Mouse (Mus musculus): ENCODE measurements around the gene Hook2. TPM values are rescaled to one million over a fixed set of nuclear protein-coding genes. Genes with fewer than 3 reads are reported as not detected.

Gene Hook2
- total RNA-seq, 1 experiment from 2014 or later, result 10.8 TPM

GRCm38 (mm10) chr8:84973079-84973478, 17.3 kb upstream of the Hook2 start:
- DNase-seq, result no peak

- DNase-seq, result peak; percentile 81
Observed at GRCm38 (mm10) chr8:84973803-84974542, 16.4 kb upstream of the Hook2 start.

- no peak for DNase-seq
Observed at GRCm38 (mm10) chr8:84974543-84975142, 15.8 kb upstream of the Hook2 start.

- peak; percentile 56 for DNase-seq
Observed at GRCm38 (mm10) chr8:84975434-84975833, 15.0 kb upstream of the Hook2 start.

- peak; percentile 96 for DNase-seq
Observed at GRCm38 (mm10) chr8:84976031-84976762, 14.2 kb upstream of the Hook2 start.

GRCm38 (mm10) chr8:84976763-84977434, 13.5 kb upstream of the Hook2 start:
- no peak for DNase-seq

GRCm38 (mm10) chr8:84977435-84978247, 12.8 kb upstream of the Hook2 start:
- DNase-seq, result peak; percentile 71

- DNase-seq, result peak; percentile 97
Observed at GRCm38 (mm10) chr8:84978248-84978940, 12.0 kb upstream of the Hook2 start, which contains the start of gene Junb. TSS of gene Junb (minus strand) at chr8:84978718.

- DNase-seq, result peak; percentile 92
Observed at GRCm38 (mm10) chr8:84979599-84980421, 10.6 kb upstream of the Hook2 start.

GRCm38 (mm10) chr8:84980622-84981358, 9.6 kb upstream of the Hook2 start:
- DNase-seq, result peak; percentile 88

GRCm38 (mm10) chr8:84981644-84982498, 8.5 kb upstream of the Hook2 start:
- no peak for DNase-seq

GRCm38 (mm10) chr8:84982499-84983011, 7.8 kb upstream of the Hook2 start:
- DNase-seq, result no peak

- DNase-seq, result peak; percentile 33
Observed at GRCm38 (mm10) chr8:84984294-84985048, 5.9 kb upstream of the Hook2 start.

- DNase-seq, result no peak
Observed at GRCm38 (mm10) chr8:84985049-84985683, 5.2 kb upstream of the Hook2 start.

GRCm38 (mm10) chr8:84985684-84986378, 4.6 kb upstream of the Hook2 start:
- peak; percentile 88 for DNase-seq

- no peak for DNase-seq
Observed at GRCm38 (mm10) chr8:84986379-84986945, 3.9 kb upstream of the Hook2 start.
